ENCODE assay signal across 24 mouse cellular contexts in the genomic region with DNA sequence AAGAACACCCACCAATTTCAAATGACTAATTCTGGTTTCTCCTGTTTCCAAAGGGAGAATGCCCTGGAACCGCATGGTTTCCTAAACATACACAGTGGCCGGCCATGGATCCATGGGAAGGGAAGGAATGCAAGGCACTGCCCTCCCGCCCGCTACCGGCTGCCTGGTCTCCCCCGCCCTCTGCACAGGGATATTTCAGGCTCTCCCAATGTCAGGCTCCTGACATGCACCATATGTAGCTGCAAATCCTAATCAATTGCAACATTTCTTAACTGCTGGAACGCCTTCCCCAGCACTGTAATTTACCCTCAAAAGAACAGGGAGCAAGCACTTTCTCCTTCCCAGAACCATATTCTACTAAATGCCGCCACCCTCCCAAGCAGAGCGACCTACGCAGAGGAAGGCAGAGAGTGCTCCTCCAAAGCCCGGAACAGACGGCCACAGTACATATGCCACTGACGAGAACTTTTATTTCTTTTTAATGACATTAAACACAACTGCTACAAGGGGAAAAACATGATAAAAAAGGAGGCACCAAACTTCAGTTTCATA. TPM values are rescaled to one million over a fixed set of nuclear protein-coding genes. Genes with fewer than 3 reads are reported as not detected.
A peak's percentile ranks its signal among the peaks of the same experiment; 100 is the strongest.
DNase-seq lines count a peak whose midpoint lies in the region; ATAC-seq and TF ChIP-seq lines count a peak whose summit lies in the region.
"Had no signal": no experiment of that assay in that cellular context is flagged by ENCODE, and none has a peak within 500 bp of the region (broad histone marks: within the 10 kb centered on the region; RNA-seq: fewer than 3 reads in every experiment).

No protein-coding gene starts in this region.

- no peak overlapping the region for H3K4me2 ChIP-seq in heart, embryonic 15.5 days
- H3K4me2 ChIP-seq in heart, embryonic 11.5 days = no peak overlapping the region; the same call in 1 of the 2 replicates
- H3K4me2 ChIP-seq in midbrain, embryonic 15.5 days = no peak overlapping the region
- H3K4me2 ChIP-seq in midbrain, embryonic 13.5 days (replicated peaks) = no peak overlapping the region
- H3K4me2 ChIP-seq in forebrain, embryonic 12.5 days = no peak overlapping the region
- H3K4me2 ChIP-seq: neural tube, embryonic 15.5 days had no signal

- 0 out of 2 replicates have a peak, but pooled peaks have one; percentile 39 for ATAC-seq in heart, embryonic 15.5 days (replicated peaks; ENCODE audit: insufficient number of reproducible peaks, insufficient read depth, low FRiP score, low read depth)
- no peak for ATAC-seq in heart, embryonic 11.5 days (replicated peaks; ENCODE audit: insufficient number of reproducible peaks, low FRiP score, low TSS enrichment)
- no peak for ATAC-seq in midbrain, embryonic 15.5 days (replicated peaks)
- ATAC-seq in midbrain, embryonic 13.5 days = no peak
- ATAC-seq in forebrain, embryonic 12.5 days (ENCODE audit: low FRiP score) = no peak
- ATAC-seq: hindbrain, embryonic 16.5 days had no signal

- peak in 1 of 2 experiments; percentile 50 for DNase-seq in layer of hippocampus, adult 2 months (ENCODE audit: low spot score in 2 of 2)
- DNase-seq in layer of hippocampus, adult 8-10 months (ENCODE audit: low spot score in 2 of 2) = no peak
- DNase-seq: adrenal gland, postnatal 36 days; cerebellum, adult 9-10 months; gastrocnemius, postnatal 10 days; kidney, adult 18-20 months; retina, postnatal 1 day; right cerebral cortex, postnatal 4 days; thymus, adult 18-20 months had no signal

- H3K9me3 ChIP-seq in heart, embryonic 15.5 days (replicated peaks) = no peaks in the 10 kb centered on the region
- H3K9me3 ChIP-seq in heart, embryonic 11.5 days (replicated peaks; ENCODE audit: control insufficient read depth, low read length) = no peaks in the 10 kb centered on the region
- no peaks in the 10 kb centered on the region for H3K9me3 ChIP-seq in midbrain, embryonic 15.5 days
- no peaks in the 10 kb centered on the region for H3K9me3 ChIP-seq in midbrain, embryonic 13.5 days
- no peaks in the 10 kb centered on the region for H3K9me3 ChIP-seq in forebrain, embryonic 12.5 days
- H3K9me3 ChIP-seq: neural tube, embryonic 15.5 days had no signal

- peaks cover 32% of the 10 kb centered on the region; the same call in 1 of the 2 replicates for H3K36me3 ChIP-seq in heart, embryonic 15.5 days
- H3K36me3 ChIP-seq in heart, embryonic 11.5 days (ENCODE audit: control insufficient read depth, insufficient read depth, low read length) = peaks cover 17% of the 10 kb centered on the region
- peaks cover 14% of the 10 kb centered on the region; the same call in 1 of the 2 replicates for H3K36me3 ChIP-seq in midbrain, embryonic 15.5 days (replicated peaks)
- peaks cover 36% of the 10 kb centered on the region for H3K36me3 ChIP-seq in midbrain, embryonic 13.5 days
- H3K36me3 ChIP-seq in forebrain, embryonic 12.5 days (replicated peaks) = peaks cover 35% of the 10 kb centered on the region

- no peaks in the 10 kb centered on the region for H3K27me3 ChIP-seq in heart, embryonic 15.5 days
- H3K27me3 ChIP-seq in heart, embryonic 11.5 days (ENCODE audit: control insufficient read depth, insufficient read depth, low read length) = no peaks in the 10 kb centered on the region
- H3K27me3 ChIP-seq in midbrain, embryonic 15.5 days (replicated peaks) = no peaks in the 10 kb centered on the region
- H3K27me3 ChIP-seq in midbrain, embryonic 13.5 days = no peaks in the 10 kb centered on the region
- no peaks in the 10 kb centered on the region for H3K27me3 ChIP-seq in forebrain, embryonic 12.5 days
- H3K27me3 ChIP-seq: neural tube, embryonic 15.5 days had no signal

- H3K4me1 ChIP-seq in heart, embryonic 15.5 days (replicated peaks) = peaks cover 47% of the 10 kb centered on the region
- H3K4me1 ChIP-seq in heart, embryonic 11.5 days (ENCODE audit: control insufficient read depth, insufficient read depth, low read length) = peaks cover 14% of the 10 kb centered on the region
- H3K4me1 ChIP-seq in midbrain, embryonic 15.5 days = peaks cover 21% of the 10 kb centered on the region
- peaks cover 26% of the 10 kb centered on the region for H3K4me1 ChIP-seq in midbrain, embryonic 13.5 days (replicated peaks)
- H3K4me1 ChIP-seq in olfactory bulb, adult 2 months (ENCODE audit: control insufficient read depth, insufficient read depth, low read length) = peaks cover 28% of the 10 kb centered on the region
- peaks cover 26% of the 10 kb centered on the region for H3K4me1 ChIP-seq in forebrain, embryonic 12.5 days

- H3K27ac ChIP-seq in heart, embryonic 15.5 days = 0 out of 2 replicates have a peak overlapping the region, but pooled peaks have one; percentile 6
- no peak overlapping the region for H3K27ac ChIP-seq in heart, embryonic 11.5 days (ENCODE audit: low read depth, low read length)
- peak overlapping the region; percentile 81 for H3K27ac ChIP-seq in layer of hippocampus, adult 2 months
- H3K27ac ChIP-seq in midbrain, embryonic 15.5 days = 0 out of 2 replicates have a peak overlapping the region, but pooled peaks have one; percentile 3
- H3K27ac ChIP-seq in midbrain, embryonic 13.5 days = no peak overlapping the region
- peak overlapping the region; percentile 86; the same call in 1 of the 2 replicates for H3K27ac ChIP-seq in olfactory bulb, adult 2 months (ENCODE audit: insufficient read depth, low read depth, low read length)
- no peak overlapping the region for H3K27ac ChIP-seq in forebrain, embryonic 12.5 days
- H3K27ac ChIP-seq: neural tube, embryonic 15.5 days had no signal

- no peak overlapping the region for H3K4me3 ChIP-seq in heart, embryonic 15.5 days
- H3K4me3 ChIP-seq in heart, embryonic 11.5 days (ENCODE audit: low read depth, low read length) = no peak overlapping the region
- no peak overlapping the region for H3K4me3 ChIP-seq in layer of hippocampus, adult 2 months
- no peak overlapping the region for H3K4me3 ChIP-seq in midbrain, embryonic 15.5 days
- H3K4me3 ChIP-seq in midbrain, embryonic 13.5 days (replicated peaks) = no peak overlapping the region
- H3K4me3 ChIP-seq in olfactory bulb, adult 2 months (ENCODE audit: insufficient read depth, low read depth, low read length) = no peak overlapping the region
- no peak overlapping the region for H3K4me3 ChIP-seq in forebrain, embryonic 12.5 days (replicated peaks)
- H3K4me3 ChIP-seq: myocyte; neural tube, embryonic 15.5 days had no signal

- no peak for TF ChIP-seq CTCF in layer of hippocampus, adult 2 months (conservative IDR thresholded peaks at IDR 0.05)
- TF ChIP-seq CTCF in olfactory bulb, adult 2 months (IDR thresholded peaks at IDR 0.05; ENCODE audit: insufficient read depth, low read depth, low read length) = no peak

- 55% methylated on average over 13 of the region's 13 CpGs for WGBS in heart, embryonic 15.5 days
- 69% methylated on average over 13 of the region's 13 CpGs for WGBS in heart, embryonic 11.5 days (ENCODE audit: insufficient replicate concordance)
- 86% methylated on average over 13 of the region's 13 CpGs for WGBS in midbrain, embryonic 15.5 days
- WGBS in midbrain, embryonic 13.5 days = 88% methylated on average over 13 of the region's 13 CpGs
- whole genome bisulfite sequencing in olfactory bulb, adult 2 months = 36% methylated on average over 13 of the region's 13 CpGs
- 90% methylated on average over 13 of the region's 13 CpGs for WGBS in forebrain, embryonic 12.5 days

- H3K9ac ChIP-seq in heart, embryonic 15.5 days = no peak overlapping the region
- no peak overlapping the region for H3K9ac ChIP-seq in heart, embryonic 11.5 days (ENCODE audit: low read depth, low read length)
- no peak overlapping the region for H3K9ac ChIP-seq in midbrain, embryonic 15.5 days
- no peak overlapping the region for H3K9ac ChIP-seq in midbrain, embryonic 13.5 days (replicated peaks)
- no peak overlapping the region for H3K9ac ChIP-seq in forebrain, embryonic 12.5 days
- H3K9ac ChIP-seq: neural tube, embryonic 15.5 days had no signal

- no peak for TF ChIP-seq POLR2A in olfactory bulb, adult 2 months (IDR thresholded peaks at IDR 0.05; ENCODE audit: insufficient read depth, low read depth, low read length)

RNA-seq across cellular contexts. Expression of gene Fndc5, which starts 10.8 kb away (rescaled TPM):
- 12.2 and 12.3 TPM in 2 replicates for polyA plus RNA-seq in heart, embryonic 15.5 days (2015; fragmentation: Nextera tagmentation; extraction: Ambion mirVana)
- 5.3 and 5.4 TPM in 2 replicates for polyA plus RNA-seq in heart, embryonic 11.5 days (2014; fragmentation: Nextera tagmentation; extraction: Ambion mirVana)
- total RNA-seq in layer of hippocampus, adult 2 months (2021) = 10 to 100 TPM; 77.5 to 78.6 TPM
- 10 to 100 TPM; 65.6 to 77.6 (median 69.9) TPM for total RNA-seq in layer of hippocampus, adult 8-10 months (2022)
- polyA plus RNA-seq in midbrain, embryonic 15.5 days (2015; fragmentation: Nextera tagmentation; extraction: Ambion mirVana) = 7.0 and 7.8 TPM in 2 replicates
- 1.9 and 2.0 TPM in 2 replicates for polyA plus RNA-seq in midbrain, embryonic 13.5 days (2015; fragmentation: Nextera tagmentation; extraction: Ambion mirVana)
- polyA plus RNA-seq in olfactory bulb, adult 2 months (2012; ENCODE audit: insufficient read depth, insufficient read length, low replicate concordance, missing spikeins) = not detected in 2 replicates
- polyA plus RNA-seq in forebrain, embryonic 12.5 days (2016; fragmentation: Nextera tagmentation; extraction: Ambion mirVana) = 0.86 and 1.1 TPM in 2 replicates

RNA-seq across cellular contexts. Expression of gene Hpca, which starts 25.8 kb away (rescaled TPM):
- polyA plus RNA-seq in heart, embryonic 15.5 days (2015; fragmentation: Nextera tagmentation; extraction: Ambion mirVana) = 0.68 and 1.2 TPM in 2 replicates
- 1.7 and 2.3 TPM in 2 replicates for polyA plus RNA-seq in heart, embryonic 11.5 days (2014; fragmentation: Nextera tagmentation; extraction: Ambion mirVana)
- total RNA-seq in layer of hippocampus, adult 2 months (2021) = 1,000 to 10,000 TPM; 2,418 to 2,601 TPM
- 1,000 to 10,000 TPM; 1,891 to 2,020 (median 1,922) TPM for total RNA-seq in layer of hippocampus, adult 8-10 months (2022)
- polyA plus RNA-seq in midbrain, embryonic 15.5 days (2015; fragmentation: Nextera tagmentation; extraction: Ambion mirVana) = 76.7 and 78.1 TPM in 2 replicates
- polyA plus RNA-seq in midbrain, embryonic 13.5 days (2015; fragmentation: Nextera tagmentation; extraction: Ambion mirVana) = 17.1 and 17.9 TPM in 2 replicates
- not detected in 2 replicates for polyA plus RNA-seq in olfactory bulb, adult 2 months (2012; ENCODE audit: insufficient read depth, insufficient read length, low replicate concordance, missing spikeins)
- polyA plus RNA-seq in forebrain, embryonic 12.5 days (2016; fragmentation: Nextera tagmentation; extraction: Ambion mirVana) = 6.0 and 6.4 TPM in 2 replicates
- total RNA-seq: megakaryocyte-erythroid progenitor cell, adult 5-6 weeks had no signal

RNA-seq across cellular contexts. Expression of gene S100pbp, which starts 41.9 kb away (rescaled TPM):
- 10.8 and 13.2 TPM in 2 replicates for polyA plus RNA-seq in heart, embryonic 15.5 days (2015; fragmentation: Nextera tagmentation; extraction: Ambion mirVana)
- polyA plus RNA-seq in heart, embryonic 11.5 days (2014; fragmentation: Nextera tagmentation; extraction: Ambion mirVana) = 18.6 and 18.7 TPM in 2 replicates
- total RNA-seq in layer of hippocampus, adult 2 months (2021) = 10 to 100 TPM; 33.6 to 36.0 TPM
- total RNA-seq in layer of hippocampus, adult 8-10 months (2022) = 10 to 100 TPM; 33.2 to 41.3 (median 39.6) TPM
- polyA plus RNA-seq in midbrain, embryonic 15.5 days (2015; fragmentation: Nextera tagmentation; extraction: Ambion mirVana) = 21.8 and 24.4 TPM in 2 replicates
- 19.9 and 21.3 TPM in 2 replicates for polyA plus RNA-seq in midbrain, embryonic 13.5 days (2015; fragmentation: Nextera tagmentation; extraction: Ambion mirVana)
- polyA plus RNA-seq in olfactory bulb, adult 2 months (2012; ENCODE audit: insufficient read depth, insufficient read length, low replicate concordance, missing spikeins) = not detected in 2 replicates
- 26.2 and 31.6 TPM in 2 replicates for polyA plus RNA-seq in forebrain, embryonic 12.5 days (2016; fragmentation: Nextera tagmentation; extraction: Ambion mirVana)

RNA-seq across cellular contexts. Expression of gene Yars, which starts 41.9 kb away (rescaled TPM):
- polyA plus RNA-seq in heart, embryonic 15.5 days (2015; fragmentation: Nextera tagmentation; extraction: Ambion mirVana) = 40.8 and 48.8 TPM in 2 replicates
- polyA plus RNA-seq in heart, embryonic 11.5 days (2014; fragmentation: Nextera tagmentation; extraction: Ambion mirVana) = 54.9 and 55.4 TPM in 2 replicates
- 10 to 100 TPM; 93.4 to 95.1 TPM for total RNA-seq in layer of hippocampus, adult 2 months (2021)
- 10 to 100 TPM; 85.5 to 91.6 (median 87.1) TPM for total RNA-seq in layer of hippocampus, adult 8-10 months (2022)
- 114 and 116 TPM in 2 replicates for polyA plus RNA-seq in midbrain, embryonic 15.5 days (2015; fragmentation: Nextera tagmentation; extraction: Ambion mirVana)
- polyA plus RNA-seq in midbrain, embryonic 13.5 days (2015; fragmentation: Nextera tagmentation; extraction: Ambion mirVana) = 102 and 115 TPM in 2 replicates
- polyA plus RNA-seq in olfactory bulb, adult 2 months (2012; ENCODE audit: insufficient read depth, insufficient read length, low replicate concordance, missing spikeins) = not detected in 2 replicates
- 103 TPM in 2 replicates for polyA plus RNA-seq in forebrain, embryonic 12.5 days (2016; fragmentation: Nextera tagmentation; extraction: Ambion mirVana)

RNA-seq across cellular contexts. Expression of gene Tmem54, which starts 42.3 kb away (rescaled TPM):
- polyA plus RNA-seq in heart, embryonic 15.5 days (2015; fragmentation: Nextera tagmentation; extraction: Ambion mirVana) = 0.35 and 1.6 TPM in 2 replicates
- polyA plus RNA-seq in heart, embryonic 11.5 days (2014; fragmentation: Nextera tagmentation; extraction: Ambion mirVana) = 0.30 and 0.66 TPM in 2 replicates
- total RNA-seq in layer of hippocampus, adult 2 months (2021) = not detected
- not detected for total RNA-seq in layer of hippocampus, adult 8-10 months (2022)
- polyA plus RNA-seq in midbrain, embryonic 15.5 days (2015; fragmentation: Nextera tagmentation; extraction: Ambion mirVana) = not detected in 2 replicates
- not detected in 2 replicates for polyA plus RNA-seq in midbrain, embryonic 13.5 days (2015; fragmentation: Nextera tagmentation; extraction: Ambion mirVana)
- not detected in 2 replicates for polyA plus RNA-seq in olfactory bulb, adult 2 months (2012; ENCODE audit: insufficient read depth, insufficient read length, low replicate concordance, missing spikeins)
- 0.54 and 1.9 TPM in 2 replicates for polyA plus RNA-seq in forebrain, embryonic 12.5 days (2016; fragmentation: Nextera tagmentation; extraction: Ambion mirVana)
- total RNA-seq: adrenal gland, postnatal 36 days; gastrocnemius, postnatal 10 days; heart, postnatal 14 days; layer of hippocampus, postnatal 14 days; left cerebral cortex, postnatal 36 days; liver, adult 2 months; megakaryocyte-erythroid progenitor cell, adult 5-6 weeks had no signal
- polyA plus RNA-seq: frontal cortex, adult 2 months; neural tube, embryonic 15.5 days had no signal

Comparison
In these comparisons a context has a peak if more than half of its experiments do, and no peak if none do; other contexts are left out.
1. H3K27ac ChIP-seq: peak in heart, embryonic 15.5 days (single experiment), layer of hippocampus, adult 2 months (single experiment), midbrain, embryonic 15.5 days (single experiment) and olfactory bulb, adult 2 months (single experiment); none in heart, embryonic 11.5 days (single experiment), midbrain, embryonic 13.5 days (single experiment) and forebrain, embryonic 12.5 days (single experiment).
2. RNA of gene S100pbp, which starts 41.9 kb away (polyA plus RNA-seq): 26.2 to 31.6 TPM in forebrain, embryonic 12.5 days, 21.8 to 24.4 TPM in midbrain, embryonic 15.5 days, 19.9 to 21.3 TPM in midbrain, embryonic 13.5 days, 18.6 to 18.7 TPM in heart, embryonic 11.5 days and 10.8 to 13.2 TPM in heart, embryonic 15.5 days; not detected in olfactory bulb, adult 2 months; every median in the first group is over 10 times any median in the second.